Mouse (Mus musculus): Measurements from ENCODE around the gene Gm13272. TPM values are rescaled to one million over a fixed set of nuclear protein-coding genes. Genes with fewer than 3 reads are reported as not detected.
"Not testable (repeated sequence)": the region's sequence is repeated elsewhere in the genome, so short reads cannot be mapped to it uniquely, and the experiment has no call there.

Gene Gm13272
- not detected for total RNA-seq (2021)
- long read RNA-seq, experiment 1: 0 reads
- long read RNA-seq, experiment 2: 0 reads

DNA sequence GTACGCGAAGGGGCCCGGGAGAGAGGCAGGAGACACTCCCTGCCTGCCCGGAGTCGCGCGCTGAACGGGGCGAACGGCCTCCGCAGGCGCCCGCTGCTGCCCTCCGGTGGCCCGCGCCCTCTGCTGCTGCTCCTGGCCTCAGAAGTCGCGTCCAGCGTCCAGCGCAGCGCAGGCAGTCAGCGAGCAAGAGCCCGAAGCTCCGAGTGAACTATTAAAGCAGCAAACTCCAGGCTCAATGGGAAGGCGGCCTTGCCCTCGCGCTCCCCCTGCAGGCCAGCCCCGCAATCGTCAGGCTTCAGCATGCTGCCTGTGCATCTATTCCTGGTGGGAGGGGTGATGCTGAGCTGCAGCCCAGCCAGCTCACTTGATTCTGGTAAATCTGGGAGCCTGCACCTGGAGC, at the start of gene Gm13272:
Gene Gm13272, plus strand, starts transcription at position 301 of the 400 bp plus-strand sequence.
- not testable (repeated sequence) for DNase-seq

DNA sequence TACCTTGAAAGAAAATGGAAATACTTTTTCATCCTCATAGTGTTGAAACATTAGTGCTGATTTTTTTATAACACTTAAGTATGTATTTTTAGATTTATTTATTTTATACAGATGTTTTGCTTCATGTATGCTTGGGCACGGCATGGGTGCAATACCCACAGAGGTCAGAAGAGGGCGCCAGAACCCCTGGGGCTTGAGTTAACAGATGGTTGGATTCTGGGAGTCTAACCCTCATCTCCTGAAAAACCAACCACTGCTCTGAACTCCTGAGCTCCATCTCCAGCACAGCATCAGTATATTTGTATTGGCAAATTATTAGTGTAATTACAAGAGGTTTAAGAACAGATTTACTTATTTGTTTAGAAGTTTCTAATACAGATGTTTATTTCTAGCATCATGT, 41.2 kb upstream of the Gm13272 start:
- peak; percentile 74 to 78 for DNase-seq

DNA sequence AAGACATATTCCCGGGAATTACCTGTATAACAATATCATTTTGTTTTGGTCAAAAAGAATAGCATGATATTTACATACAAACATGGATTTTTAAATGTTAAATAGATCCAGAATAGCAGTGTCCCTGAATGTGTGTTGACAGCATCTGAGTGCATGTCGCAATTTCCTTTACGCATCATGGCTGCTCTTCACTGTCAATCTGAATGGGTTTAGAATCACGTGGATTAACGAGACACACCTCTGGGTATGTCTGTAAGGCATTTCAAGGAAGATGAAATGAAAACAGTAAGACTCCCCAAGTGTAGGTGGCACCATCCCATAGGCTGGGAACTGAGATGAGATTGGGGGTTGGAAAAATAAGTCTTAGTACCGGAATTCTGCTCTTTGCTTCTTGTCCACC, 40.6 kb upstream of the Gm13272 start:
- no peak for DNase-seq

DNA sequence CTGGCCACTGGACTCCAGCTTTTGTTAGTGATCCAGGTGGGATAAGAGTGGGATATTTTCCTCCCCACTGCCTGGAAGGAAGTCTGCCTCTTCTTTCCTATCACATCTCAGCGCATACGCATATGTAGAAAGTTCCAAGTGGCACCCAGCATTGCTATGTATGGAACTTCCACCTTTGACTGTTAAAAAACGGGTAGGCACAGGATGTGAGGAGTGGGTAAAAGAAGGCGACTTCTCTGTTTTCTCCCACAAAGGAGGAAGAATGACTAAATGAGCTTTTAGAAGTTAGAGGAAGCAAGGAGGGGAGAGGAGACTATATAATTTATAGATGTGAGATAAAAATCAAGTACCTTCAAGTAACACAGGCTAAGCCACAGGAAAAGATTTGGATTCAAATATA, 38.2 kb upstream of the Gm13272 start:
- DNase-seq: no peak

GRCm38 (mm10) chr4:88742771-88743371, 36.8 kb upstream of the Gm13272 start:
- DNase-seq: no peak

DNA sequence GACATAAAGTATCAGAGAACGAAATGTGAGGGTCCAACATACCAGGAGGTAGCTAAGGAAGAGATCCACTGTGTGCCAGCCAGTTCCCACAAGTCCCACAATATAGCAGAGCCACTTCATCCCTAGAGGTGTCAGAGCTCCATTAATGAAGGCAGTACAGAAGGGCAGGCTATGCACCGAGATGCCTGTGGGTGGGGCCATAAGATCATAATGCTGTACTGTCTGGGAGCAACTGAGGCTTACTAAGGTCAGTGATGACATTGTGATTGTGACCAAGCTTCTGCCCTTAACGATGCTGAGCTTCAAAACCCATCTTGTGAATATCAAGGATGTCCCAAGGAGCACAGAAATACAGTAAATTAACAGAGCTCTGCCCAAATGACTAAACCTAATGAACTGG, 35.4 kb upstream of the Gm13272 start:
- DNase-seq: no peak

- DNase-seq: no peak
Measured at GRCm38 (mm10) chr4:88749926-88750325, 29.7 kb upstream of the Gm13272 start.

- peak; percentile 12 to 32 for DNase-seq
Measured at GRCm38 (mm10) chr4:88754818-88755340, 24.8 kb upstream of the Gm13272 start, which contains the start of gene Gm13271. Gene Gm13271, plus strand, starts transcription at chr4:88754868.

DNA sequence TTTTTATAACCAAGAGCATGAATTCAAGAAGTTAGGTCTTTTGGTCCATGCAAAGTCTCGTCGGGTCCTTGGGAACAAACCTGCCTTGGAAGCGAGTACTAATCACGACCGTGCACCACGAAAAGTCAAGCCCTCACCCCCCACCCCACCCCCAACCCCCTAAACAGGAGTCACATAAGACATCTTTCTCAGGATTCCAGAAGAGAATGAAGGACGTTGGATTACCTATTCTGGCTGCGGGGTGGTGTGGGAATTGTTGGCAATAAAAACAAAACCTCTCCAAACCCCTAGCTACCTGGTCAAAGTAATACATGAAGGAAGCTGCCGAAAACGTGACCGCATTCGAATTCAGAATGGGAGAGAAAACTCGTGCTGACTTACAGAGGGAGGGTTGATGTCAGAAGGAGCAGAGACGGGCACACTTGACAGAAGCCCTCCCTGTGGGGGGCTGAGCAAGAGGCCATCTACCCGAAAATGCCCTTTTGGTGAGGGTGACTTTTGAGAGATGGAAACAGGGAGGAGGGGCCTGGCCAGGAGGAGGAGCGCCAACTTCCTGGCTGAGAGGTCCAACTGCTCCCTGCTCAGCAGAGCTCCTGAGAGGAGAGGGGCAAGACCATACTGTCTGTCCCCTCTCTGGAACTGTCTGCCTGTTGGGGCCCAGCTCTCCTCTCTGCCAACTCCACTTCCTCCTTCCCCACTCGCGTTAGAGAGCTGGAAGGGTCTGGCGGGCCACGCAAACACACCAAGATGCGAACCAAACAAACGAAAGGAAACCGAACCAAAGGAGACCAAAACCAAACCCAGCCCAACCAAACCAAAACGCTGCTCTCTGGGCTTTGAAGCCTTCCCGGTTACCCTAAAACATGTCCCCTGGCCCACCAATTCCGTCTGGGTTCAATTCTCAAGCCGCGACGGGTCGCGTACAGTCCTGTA, 22.8 kb upstream of the Gm13272 start:
- peak in 1 of 2 experiments; percentile 9 for DNase-seq

GRCm38 (mm10) chr4:88757628-88758031, 22.0 kb upstream of the Gm13272 start:
- peak; percentile 82 for DNase-seq

DNA sequence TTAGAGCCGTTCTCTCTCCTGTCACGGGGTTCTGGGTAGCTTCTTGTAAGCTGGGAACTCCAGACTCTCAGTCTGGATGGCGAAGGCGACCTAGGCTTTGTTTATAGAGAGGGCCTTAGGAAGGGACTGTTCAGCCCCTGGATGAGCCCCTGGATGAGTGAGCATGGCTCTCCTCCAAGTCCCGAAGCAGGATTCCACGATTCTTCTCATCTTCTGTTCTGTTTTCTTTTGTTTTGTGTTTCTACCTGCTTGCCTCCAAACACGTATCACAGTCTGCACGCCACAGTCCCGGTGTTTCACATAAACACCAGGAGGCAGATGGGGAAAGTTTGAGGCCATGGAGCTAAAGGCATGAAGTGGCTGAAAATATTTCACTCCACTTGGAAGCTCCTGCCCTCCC, 20.9 kb upstream of the Gm13272 start:
- not testable (repeated sequence) for DNase-seq

GRCm38 (mm10) chr4:88759610-88760268, 19.9 kb upstream of the Gm13272 start, which contains the start of gene Gm13283:
Gene Gm13283, plus strand, starts transcription at chr4:88760119.
- peak; percentile 28 to 59 for DNase-seq

GRCm38 (mm10) chr4:88760431-88760830, 19.2 kb upstream of the Gm13272 start:
- DNase-seq: peak; percentile 84 to 86

DNA sequence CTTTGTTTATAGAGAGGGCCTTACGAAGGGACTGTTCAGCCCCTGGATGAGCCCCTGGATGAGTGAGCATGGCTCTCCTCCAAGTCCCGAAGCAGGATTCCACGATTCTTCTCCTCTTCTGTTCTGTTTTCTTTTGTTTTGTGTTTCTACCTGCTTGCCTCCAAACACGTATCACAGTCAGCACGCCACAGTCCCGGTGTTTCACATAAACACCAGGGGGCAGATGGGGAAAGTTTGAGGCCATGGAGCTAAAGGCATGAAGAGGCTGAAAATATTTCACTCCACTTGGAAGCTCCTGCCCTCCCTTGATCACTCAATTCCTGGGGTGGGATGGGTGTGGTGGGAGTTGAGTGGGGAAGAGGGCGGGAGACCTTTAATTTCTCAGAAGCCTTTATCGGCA, 17.9 kb upstream of the Gm13272 start:
- peak; percentile 13 to 19 for DNase-seq

- DNase-seq: not testable (repeated sequence)
Measured at GRCm38 (mm10) chr4:88762341-88762740, 17.3 kb upstream of the Gm13272 start.

GRCm38 (mm10) chr4:88763384-88764018, 16.1 kb upstream of the Gm13272 start:
- peak; percentile 65 to 69 for DNase-seq

GRCm38 (mm10) chr4:88773534-88773933, 6.1 kb upstream of the Gm13272 start, which contains the start of gene Gm13290:
Gene Gm13290, plus strand, starts transcription at chr4:88773834.
- not testable (repeated sequence) for DNase-seq

DNA sequence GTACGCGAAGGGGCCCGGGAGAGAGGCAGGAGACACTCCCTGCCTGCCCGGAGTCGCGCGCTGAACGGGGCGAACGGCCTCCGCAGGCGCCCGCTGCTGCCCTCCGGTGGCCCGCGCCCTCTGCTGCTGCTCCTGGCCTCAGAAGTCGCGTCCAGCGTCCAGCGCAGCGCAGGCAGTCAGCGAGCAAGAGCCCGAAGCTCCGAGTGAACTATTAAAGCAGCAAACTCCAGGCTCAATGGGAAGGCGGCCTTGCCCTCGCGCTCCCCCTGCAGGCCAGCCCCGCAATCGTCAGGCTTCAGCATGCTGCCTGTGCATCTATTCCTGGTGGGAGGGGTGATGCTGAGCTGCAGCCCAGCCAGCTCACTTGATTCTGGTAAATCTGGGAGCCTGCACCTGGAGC, 3.0 kb upstream of the Gm13272 start, which contains the start of gene Gm13289:
Gene Gm13289, plus strand, starts transcription at position 301 of the 400 bp plus-strand sequence.
- not testable (repeated sequence) for DNase-seq

DNA sequence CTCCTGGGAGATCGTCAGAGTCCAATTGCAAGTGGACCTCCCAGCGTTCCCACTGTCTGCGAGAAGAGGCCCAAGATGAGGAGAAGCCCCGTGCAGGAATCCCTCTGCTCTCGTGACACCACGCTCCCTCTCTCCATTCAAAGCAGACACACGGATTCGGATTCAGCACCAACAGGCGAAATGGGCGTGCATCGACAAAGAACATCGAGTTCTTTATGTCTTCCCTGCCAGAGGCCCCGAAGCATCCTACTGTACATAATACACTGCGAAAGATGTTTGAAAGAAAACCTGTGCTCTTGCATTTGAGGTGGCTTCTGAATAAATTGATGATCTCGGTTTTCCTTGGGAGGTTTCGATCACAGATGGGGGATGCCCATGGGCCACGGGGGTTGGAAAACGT, 670 bp downstream of the Gm13272 start:
- DNase-seq: not testable (repeated sequence)

DNA sequence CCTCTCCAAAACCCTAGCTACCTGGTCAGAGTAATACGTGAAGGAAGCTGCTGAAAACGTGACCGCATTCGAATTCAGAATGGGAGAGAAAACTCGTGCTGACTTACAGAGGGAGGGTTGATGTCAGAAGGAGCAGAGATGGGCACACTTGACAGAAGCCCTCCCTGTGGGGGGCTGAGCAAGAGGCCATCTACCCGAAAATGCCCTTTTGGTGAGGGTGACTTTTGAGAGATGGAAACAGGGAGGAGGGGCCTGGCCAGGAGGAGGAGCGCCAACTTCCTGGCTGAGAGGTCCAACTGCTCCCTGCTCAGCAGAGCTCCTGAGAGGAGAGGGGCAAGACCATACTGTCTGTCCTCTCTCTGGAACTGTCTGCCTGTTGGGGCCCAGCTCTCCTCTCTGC, 2.2 kb downstream of the Gm13272 start, which contains the start of gene Ifnz:
Gene Ifnz, plus strand, starts transcription at position 301 of the 400 bp plus-strand sequence.
- not testable (repeated sequence) for DNase-seq

GRCm38 (mm10) chr4:88782335-88782734, 2.7 kb downstream of the Gm13272 start:
- peak in 1 of 2 experiments; percentile 32 for DNase-seq
